ENCODE assay signal across 8 mouse cellular contexts in the genomic region with DNA sequence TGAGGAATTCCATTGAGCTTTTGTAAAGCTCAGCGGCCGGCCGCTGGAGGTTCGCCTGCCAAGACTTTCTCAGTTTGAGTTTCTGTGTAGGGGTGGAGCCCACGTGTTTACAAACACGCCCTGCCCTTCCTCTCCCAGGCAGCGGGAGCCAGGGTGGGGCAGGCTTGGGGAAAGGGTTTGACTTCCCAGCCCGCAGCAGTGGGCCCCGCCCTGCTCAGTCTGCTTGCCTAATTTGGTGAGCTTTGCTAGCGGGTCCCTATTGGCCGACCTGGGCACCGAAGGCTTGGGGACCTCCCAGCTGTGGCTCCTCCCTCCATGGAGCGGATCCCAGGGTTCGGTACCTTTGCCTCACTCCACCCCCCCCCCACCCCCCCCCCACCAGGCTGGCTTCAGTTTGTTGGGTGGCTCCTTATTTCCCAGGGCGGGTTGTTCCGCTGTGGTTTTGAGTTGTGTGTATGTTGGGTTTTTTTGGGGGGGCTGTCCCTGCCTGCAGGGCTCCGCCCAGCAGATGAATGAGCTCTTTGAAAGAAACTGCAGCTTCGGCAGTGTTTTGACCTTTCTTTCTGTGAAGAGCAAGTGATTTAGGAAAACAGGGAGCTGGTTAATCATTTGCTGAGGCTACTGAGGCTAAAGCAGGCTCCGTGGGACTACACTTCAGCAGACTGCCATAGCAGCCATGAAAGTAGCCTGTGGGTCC. TPM values are rescaled to one million over a fixed set of nuclear protein-coding genes. Genes with fewer than 3 reads are reported as not detected.
A peak's percentile ranks its signal among the peaks of the same experiment; 100 is the strongest.
DNase-seq lines count a peak whose midpoint lies in the region; ATAC-seq and TF ChIP-seq lines count a peak whose summit lies in the region.

No protein-coding gene starts in this region.

- no peak for TF ChIP-seq CTCF in intestine, postnatal 0 days (IDR thresholded peaks at IDR 0.05; ENCODE audit: low read depth)
- 0 out of 2 replicates have a peak, but pooled peaks have one; percentile 0 for TF ChIP-seq CTCF in liver, adult 2 months (IDR thresholded peaks at IDR 0.05; ENCODE audit: low read depth, low read length)
- no peak for TF ChIP-seq CTCF in midbrain, postnatal 0 days (IDR thresholded peaks at IDR 0.05)

- 0 out of 2 replicates have a peak, but pooled peaks cover 3% of the 10 kb centered on the region for H3K27me3 ChIP-seq in embryonic facial prominence, embryonic 10.5 days (replicated peaks; ENCODE audit: low read depth, poor library complexity, severe bottlenecking)
- no peaks in the 10 kb centered on the region for H3K27me3 ChIP-seq in intestine, postnatal 0 days (replicated peaks; ENCODE audit: control insufficient read depth, insufficient read depth, low read length)
- H3K27me3 ChIP-seq in liver, adult 2 months (ENCODE audit: control insufficient read depth, insufficient read depth, low read length), result no peaks in the 10 kb centered on the region
- H3K27me3 ChIP-seq in midbrain, postnatal 0 days (ENCODE audit: insufficient read depth, low read length), result no peaks in the 10 kb centered on the region

- peaks cover 83% of the 10 kb centered on the region for H3K4me1 ChIP-seq in embryonic facial prominence, embryonic 10.5 days
- H3K4me1 ChIP-seq in intestine, postnatal 0 days (replicated peaks; ENCODE audit: control insufficient read depth, insufficient read depth, low read length), result peaks cover 11% of the 10 kb centered on the region; the same call in 1 of the 2 replicates
- H3K4me1 ChIP-seq in liver, adult 2 months (ENCODE audit: control insufficient read depth, insufficient read depth, low read length), result peaks cover 45% of the 10 kb centered on the region
- H3K4me1 ChIP-seq in midbrain, postnatal 0 days (ENCODE audit: insufficient read depth, low read length), result peaks cover 5% of the 10 kb centered on the region

- peak overlapping the region; percentile 26; the same call in 1 of the 2 replicates for H3K9ac ChIP-seq in intestine, postnatal 0 days (ENCODE audit: low read depth, low read length)
- H3K9ac ChIP-seq in liver, adult 2 months (ENCODE audit: low read depth, low read length), result peak overlapping the region; percentile 56
- H3K9ac ChIP-seq in midbrain, postnatal 0 days (replicated peaks; ENCODE audit: low read length, poor library complexity, severe bottlenecking), result no peak overlapping the region

- H3K4me2 ChIP-seq in intestine, postnatal 0 days (replicated peaks; ENCODE audit: low read depth), result peak overlapping the region; percentile 66
- peak overlapping the region; percentile 49 for H3K4me2 ChIP-seq in midbrain, postnatal 0 days (ENCODE audit: low read depth, low read length, poor library complexity, severe bottlenecking)

- peaks cover 35% of the 10 kb centered on the region for H3K36me3 ChIP-seq in embryonic facial prominence, embryonic 10.5 days (replicated peaks)
- H3K36me3 ChIP-seq in intestine, postnatal 0 days (ENCODE audit: control insufficient read depth, insufficient read depth), result peaks cover 18% of the 10 kb centered on the region
- H3K36me3 ChIP-seq in liver, adult 2 months (ENCODE audit: control insufficient read depth, insufficient read depth, low read length), result peaks cover 1% of the 10 kb centered on the region; the same call in 1 of the 2 replicates
- peaks cover 9% of the 10 kb centered on the region for H3K36me3 ChIP-seq in midbrain, postnatal 0 days (ENCODE audit: insufficient read depth, low read length)

- peaks cover 42% of the 10 kb centered on the region for H3K79me2 ChIP-seq in liver, adult 2 months (ENCODE audit: control insufficient read depth, insufficient read depth, low read length)

- WGBS in embryonic facial prominence, embryonic 10.5 days, result under 1% methylated on average over 19 of the region's 19 CpGs
- under 1% methylated on average over 19 of the region's 19 CpGs for WGBS in intestine, postnatal 0 days
- under 1% methylated on average over 17 of the region's 19 CpGs for WGBS in liver, adult 2 months
- WGBS in midbrain, postnatal 0 days, result 3% methylated on average over 17 of the region's 19 CpGs

- H3K4me3 ChIP-seq in embryonic facial prominence, embryonic 10.5 days, result peak overlapping the region; percentile 56
- H3K4me3 ChIP-seq in intestine, postnatal 0 days (ENCODE audit: low read depth, low read length), result peak overlapping the region; percentile 31
- peak overlapping the region; percentile 47 for H3K4me3 ChIP-seq in liver, adult 2 months (ENCODE audit: insufficient read depth, low read depth, low read length)
- peak overlapping the region; percentile 20; the same call in 1 of the 2 replicates for H3K4me3 ChIP-seq in midbrain, postnatal 0 days (ENCODE audit: low read depth, low read length)

- H3K9me3 ChIP-seq in embryonic facial prominence, embryonic 10.5 days, result no peaks in the 10 kb centered on the region
- no peaks in the 10 kb centered on the region for H3K9me3 ChIP-seq in intestine, postnatal 0 days (ENCODE audit: control insufficient read depth)
- H3K9me3 ChIP-seq in midbrain, postnatal 0 days (ENCODE audit: low read length), result no peaks in the 10 kb centered on the region

- ATAC-seq in intestine, postnatal 0 days, result peak; percentile 77
- ATAC-seq in midbrain, postnatal 0 days (ENCODE audit: low FRiP score), result peak; percentile 77

- peak overlapping the region; percentile 84 for H3K27ac ChIP-seq in embryonic facial prominence, embryonic 10.5 days (replicated peaks)
- H3K27ac ChIP-seq in intestine, postnatal 0 days (ENCODE audit: low read depth, low read length), result peak overlapping the region; percentile 76
- H3K27ac ChIP-seq in liver, adult 2 months (replicated peaks; ENCODE audit: insufficient read depth, low read depth, low read length), result peak overlapping the region; percentile 83
- H3K27ac ChIP-seq in midbrain, postnatal 0 days (ENCODE audit: low read depth, low read length), result peak overlapping the region; percentile 21; the same call in 1 of the 2 replicates

- TF ChIP-seq POLR2A in liver, adult 2 months (IDR thresholded peaks at IDR 0.05; ENCODE audit: extremely low read depth, insufficient read depth, low read length), result peak; percentile 37; the same call in 1 of the 2 replicates

- DNase-seq in 3T3-L1 (ENCODE audit: low read depth, low spot score) (peak; percentile 100), adipocyte (ENCODE audit: low spot score) (peak; percentile 99)
- DNase-seq in embryonic facial prominence, embryonic 10.5 days (ENCODE audit: low spot score), result peak; percentile 91
- DNase-seq in heart, adult 11 months, result peak; percentile 100
- DNase-seq in liver, adult 2 months (ENCODE audit: extremely low read depth, low read depth, low spot score), result peak; percentile 97
- peak; percentile 78 for DNase-seq in midbrain, postnatal 0 days (ENCODE audit: low spot score)
- DNase-seq in spleen, postnatal 4 days (ENCODE audit: low spot score in 2 of 2), result peak; percentile 91 to 92

RNA-seq across cellular contexts. Expression of gene Ap5z1, which starts 23.1 kb away (rescaled TPM):
- polyA plus RNA-seq in embryonic facial prominence, embryonic 10.5 days (2016; fragmentation: Nextera tagmentation; extraction: Ambion mirVana), result 14.1 and 14.8 TPM in 2 replicates
- polyA plus RNA-seq in intestine, postnatal 0 days (2015; fragmentation: Nextera tagmentation; extraction: Ambion mirVana), result 9.0 and 9.8 TPM in 2 replicates
- total RNA-seq in liver, adult 2 months (2014; rRNA removed), result 3.6 and 6.9 TPM in 2 replicates
- 23.3 and 24.9 TPM in 2 replicates for polyA plus RNA-seq in liver, adult 2 months (2012; rRNA removed)
- 11.5 and 15.3 TPM in 2 replicates for total RNA-seq in midbrain, postnatal 0 days (2014; rRNA removed)
- 6.6 and 7.1 TPM in 2 replicates for polyA plus RNA-seq in midbrain, postnatal 0 days (2015; fragmentation: Nextera tagmentation; extraction: Ambion mirVana)

RNA-seq across cellular contexts. Expression of gene Foxk1, which starts 39.3 kb away (rescaled TPM):
- 4.8 and 5.1 TPM in 2 replicates for polyA plus RNA-seq in embryonic facial prominence, embryonic 10.5 days (2016; fragmentation: Nextera tagmentation; extraction: Ambion mirVana)
- polyA plus RNA-seq in intestine, postnatal 0 days (2015; fragmentation: Nextera tagmentation; extraction: Ambion mirVana), result 2.6 and 4.5 TPM in 2 replicates
- 3.0 and 5.0 TPM in 2 replicates for total RNA-seq in liver, adult 2 months (2014; rRNA removed)
- 7.2 and 7.6 TPM in 2 replicates for polyA plus RNA-seq in liver, adult 2 months (2012; rRNA removed)
- total RNA-seq in midbrain, postnatal 0 days (2014; rRNA removed), result 28.0 and 30.0 TPM in 2 replicates
- polyA plus RNA-seq in midbrain, postnatal 0 days (2015; fragmentation: Nextera tagmentation; extraction: Ambion mirVana), result 4.9 and 7.1 TPM in 2 replicates

Comparison
In these comparisons a context has a peak if more than half of its experiments do, and no peak if none do; other contexts are left out.
1. Peak in every context shown above with its lines: DNase-seq, ATAC-seq, H3K4me3 ChIP-seq and H3K27ac ChIP-seq.
2. H3K27ac ChIP-seq: peak in every context shown above with its lines; median percentile 84 in embryonic facial prominence, embryonic 10.5 days; 83 in liver, adult 2 months; 76 in intestine, postnatal 0 days; 21 in midbrain, postnatal 0 days.